Mouse (Mus musculus): ENCODE results near the gene Plppr3.

The Plppr3 gene

GRCm38 (mm10) chr10:79819606-79820005 lies 54.8 kb downstream of the Plppr3 start:
- no peak for DNase-seq (ENCODE audit: low read depth, low spot score)

GRCm38 (mm10) chr10:79818225-79818624 lies 56.2 kb downstream of the Plppr3 start:
- DNase-seq (ENCODE audit: low read depth, low spot score) = no peak

GRCm38 (mm10) chr10:79817111-79817510 lies 57.3 kb downstream of the Plppr3 start:
- no peak for DNase-seq (ENCODE audit: low read depth, low spot score)

- DNase-seq (ENCODE audit: low read depth, low spot score) = no peak
Observed at GRCm38 (mm10) chr10:79815671-79816494, 58.6 kb downstream of the Plppr3 start.

GRCm38 (mm10) chr10:79814271-79814842 lies 60.1 kb downstream of the Plppr3 start:
- no peak for DNase-seq (ENCODE audit: low read depth, low spot score)

GRCm38 (mm10) chr10:79811736-79812637 lies 62.4 kb downstream of the Plppr3 start:
- DNase-seq (ENCODE audit: low read depth, low spot score) = no peak
